Mouse (Mus musculus) hindbrain, postnatal 0 days (tissue): ENCODE measurements around the gene Hdgfl2. TPM values are rescaled to one million over a fixed set of nuclear protein-coding genes. Genes with fewer than 3 reads are reported as not detected.

ENCODE experiments used
- ATAC-seq: fragments of 200-750 bp; cut with Nextera tagmentation; 2 replicates; pipeline ENCODE4 v1.8.0; 2017; ENCODE audit warnings: mild to moderate bottlenecking, moderate TSS enrichment, moderate library complexity
- DNase-seq: peaks from one replicate; pipeline ENCODE4 v3.0.0-alpha.2; 2015; ENCODE audit warnings: low spot score
- H3K27ac ChIP-seq: fragments of 300-500 bp; sonication (generic); 2 replicates; pipeline ENCODE4 v1.5.1; 2014; ENCODE audit warnings: mild to moderate bottlenecking
- H3K27me3 ChIP-seq: fragments of 300-500 bp; sonication (generic); 2 replicates; pipeline ENCODE4 v1.6.1; 2014; ENCODE audit warnings: low read length, mixed read lengths; ENCODE audit not compliant: insufficient read depth
- H3K36me3 ChIP-seq: fragments of 300-500 bp; sonication (generic); 2 replicates; pipeline ENCODE4 v1.6.1; 2014; ENCODE audit warnings: low read length, mixed read lengths; ENCODE audit not compliant: insufficient read depth
- H3K4me1 ChIP-seq: fragments of 300-500 bp; sonication (generic); 2 replicates; pipeline ENCODE4 v1.6.1; 2014; ENCODE audit warnings: antibody characterized with exemption, low read length, mixed read lengths; ENCODE audit not compliant: insufficient read depth
- H3K4me2 ChIP-seq: fragments of 300-500 bp; sonication (generic); 2 replicates; pipeline ENCODE4 v1.6.1; 2014; ENCODE audit warnings: low read depth, mild to moderate bottlenecking, low read length, moderate library complexity, mixed read lengths
- H3K4me3 ChIP-seq: fragments of 300-500 bp; sonication (generic); 2 replicates; pipeline ENCODE4 v1.5.1; 2014; ENCODE audit warnings: low read length
- H3K9ac ChIP-seq: fragments of 300-500 bp; sonication (generic); replicated peaks from 2 replicates; pipeline ENCODE4 v1.6.1; 2014; ENCODE audit warnings: mild to moderate bottlenecking, low read length, moderate library complexity, mixed read lengths
- H3K9me3 ChIP-seq: fragments of 300-500 bp; sonication (generic); 2 replicates; pipeline ENCODE4 v1.6.1; 2016; ENCODE audit warnings: low read length, mixed read lengths
- CTCF ChIP-seq: IDR thresholded peaks from 2 replicates; pipeline ENCODE4 v1.5.1; 2016; ENCODE audit warnings: antibody characterized with exemption, control low read depth, low read depth
- WGBS: fragments of 180-500 bp; shearing (Covaris S2); extraction: QIAGEN DNeasy Blood & Tissue Kit; methylation state at CpG from one replicate; pipeline ENCODE4 v1.1.7; 2014; 5-methylcytosine and 5-hydroxymethylcytosine counted together
- polyA plus RNA-seq: library from polyadenylated mRNA; unstranded; fragments of >200 nt; fragmentation: Nextera tagmentation; extraction: Ambion mirVana; gene quantifications from 2 replicates; pipeline ENCODE4 v1.2.1, GENCODE M21; 2015
- total RNA-seq: library from RNA; depleted of rRNA; stranded (reverse); fragments of >200 nt; gene quantifications from 2 replicates; pipeline ENCODE4 v1.2.3, GENCODE M21; 2014

Hdgfl2 gene
- total and polyA plus RNA-seq, 2 experiments from 2014 or later, result 70.0 to 109 TPM

- H3K9me3 ChIP-seq, result no peaks in the 10 kb centered on the region
- no peak overlapping the region for H3K4me2 ChIP-seq
- H3K27me3 ChIP-seq, result no peaks in the 10 kb centered on the region
- no peak overlapping the region for H3K9ac ChIP-seq
- H3K27ac ChIP-seq, result no peak overlapping the region
- no peak overlapping the region for H3K4me3 ChIP-seq
- peaks cover 6% of the 10 kb centered on the region; the same call in 1 of the 2 replicates for H3K36me3 ChIP-seq
- 84% methylated on average over 7 of the region's 7 CpGs for WGBS
- ATAC-seq (no peak), DNase-seq (no peak)
- TF ChIP-seq CTCF, result no peak
- H3K4me1 ChIP-seq, result peaks cover 13% of the 10 kb centered on the region
These were observed 45.3 kb upstream of the Hdgfl2 start for GRCm38 (mm10) chr17:56034040-56034725.

- H3K4me3 ChIP-seq, result no peak overlapping the region
- ATAC-seq (no peak), DNase-seq (no peak)
- H3K4me2 ChIP-seq, result peak overlapping the region; percentile 58; the same call in 1 of the 2 replicates
- no peak overlapping the region for H3K27ac ChIP-seq
- no peak for TF ChIP-seq CTCF
- no peaks in the 10 kb centered on the region for H3K9me3 ChIP-seq
- peaks cover 13% of the 10 kb centered on the region for H3K4me1 ChIP-seq
- 94% methylated on average over 6 of the region's 6 CpGs for WGBS
- peak overlapping the region; percentile 92; the same call in 1 of the 2 replicates for H3K9ac ChIP-seq
- peaks cover 6% of the 10 kb centered on the region; the same call in 1 of the 2 replicates for H3K36me3 ChIP-seq
- H3K27me3 ChIP-seq, result no peaks in the 10 kb centered on the region
These were observed 44.7 kb upstream of the Hdgfl2 start for GRCm38 (mm10) chr17:56034726-56035100.

GRCm38 (mm10) chr17:56035216-56035615 lies 44.2 kb upstream of the Hdgfl2 start:
- no peaks in the 10 kb centered on the region for H3K27me3 ChIP-seq
- H3K4me1 ChIP-seq, result peaks cover 13% of the 10 kb centered on the region
- WGBS, result 83% methylated on average over 4 of the region's 4 CpGs
- no peaks in the 10 kb centered on the region for H3K9me3 ChIP-seq
- ATAC-seq (no peak), DNase-seq (no peak)
- H3K4me3 ChIP-seq, result peak overlapping the region; percentile 91; the same call in 1 of the 2 replicates
- peaks cover 6% of the 10 kb centered on the region; the same call in 1 of the 2 replicates for H3K36me3 ChIP-seq
- peak overlapping the region; percentile 92 for H3K9ac ChIP-seq
- no peak for TF ChIP-seq CTCF
- H3K27ac ChIP-seq, result no peak overlapping the region
- H3K4me2 ChIP-seq, result peak overlapping the region; percentile 58

- H3K27ac ChIP-seq, result peak within 1 kb of the TSS; percentile 91
- H3K4me2 ChIP-seq, result peak within 1 kb of the TSS; percentile 58
- no peaks in the 10 kb centered on the region for H3K9me3 ChIP-seq
- under 1% methylated on average over 73 of the region's 74 CpGs for WGBS
- H3K36me3 ChIP-seq, result 0 out of 2 replicates have a peak, but pooled peaks cover 6% of the 10 kb centered on the region
- H3K27me3 ChIP-seq, result no peaks in the 10 kb centered on the region
- ATAC-seq (peak; percentile 93), DNase-seq (peak; percentile 99)
- H3K9ac ChIP-seq, result peak within 1 kb of the TSS; percentile 92
- peak; percentile 99 for TF ChIP-seq CTCF
- peaks cover 16% of the 10 kb centered on the region for H3K4me1 ChIP-seq
- peak within 1 kb of the TSS; percentile 91 for H3K4me3 ChIP-seq
These were observed 43.1 kb upstream of the Hdgfl2 start, which contains the start of gene Sh3gl1 for GRCm38 (mm10) chr17:56036176-56036900. Gene Sh3gl1, minus strand, starts transcription at chr17:56036635.

GRCm38 (mm10) chr17:56036901-56037287 lies 42.5 kb upstream of the Hdgfl2 start:
- Histone ChIP-seq H3K4me1 (peaks cover 16% of the 10 kb centered on the region), H3K36me3 (0 out of 2 replicates have a peak, but pooled peaks cover 6% of the 10 kb centered on the region), H3K27me3 (no peaks in the 10 kb centered on the region), H3K9me3 (no peaks in the 10 kb centered on the region), H3K4me2 (peak overlapping the region; percentile 49), H3K27ac (no peak overlapping the region), H3K4me3 (peak overlapping the region; percentile 91), H3K9ac (peak overlapping the region; percentile 28)
- DNase-seq (no peak), ATAC-seq (peak; percentile 15; the same call in 1 of the 2 replicates)
- WGBS, result 37% methylated on average over 13 of the region's 13 CpGs
- no peak for TF ChIP-seq CTCF

- no peak overlapping the region for H3K4me2 ChIP-seq
- no peak overlapping the region for H3K27ac ChIP-seq
- no peaks in the 10 kb centered on the region for H3K9me3 ChIP-seq
- H3K9ac ChIP-seq, result no peak overlapping the region
- H3K36me3 ChIP-seq, result 0 out of 2 replicates have a peak, but pooled peaks cover 2% of the 10 kb centered on the region
- ATAC-seq (no peak), DNase-seq (no peak)
- H3K27me3 ChIP-seq, result no peaks in the 10 kb centered on the region
- WGBS, result 82% methylated on average over 8 of the region's 8 CpGs
- peaks cover 16% of the 10 kb centered on the region for H3K4me1 ChIP-seq
- TF ChIP-seq CTCF, result no peak
- H3K4me3 ChIP-seq, result no peak overlapping the region
These were observed 40.7 kb upstream of the Hdgfl2 start for GRCm38 (mm10) chr17:56038583-56039261.
